Mouse (Mus musculus): ENCODE data around the gene Mansc1.
"Not testable (repeated sequence)": the region's sequence is repeated elsewhere in the genome, so short reads cannot be mapped to it uniquely, and the experiment has no call there.

Gene Mansc1

DNA sequence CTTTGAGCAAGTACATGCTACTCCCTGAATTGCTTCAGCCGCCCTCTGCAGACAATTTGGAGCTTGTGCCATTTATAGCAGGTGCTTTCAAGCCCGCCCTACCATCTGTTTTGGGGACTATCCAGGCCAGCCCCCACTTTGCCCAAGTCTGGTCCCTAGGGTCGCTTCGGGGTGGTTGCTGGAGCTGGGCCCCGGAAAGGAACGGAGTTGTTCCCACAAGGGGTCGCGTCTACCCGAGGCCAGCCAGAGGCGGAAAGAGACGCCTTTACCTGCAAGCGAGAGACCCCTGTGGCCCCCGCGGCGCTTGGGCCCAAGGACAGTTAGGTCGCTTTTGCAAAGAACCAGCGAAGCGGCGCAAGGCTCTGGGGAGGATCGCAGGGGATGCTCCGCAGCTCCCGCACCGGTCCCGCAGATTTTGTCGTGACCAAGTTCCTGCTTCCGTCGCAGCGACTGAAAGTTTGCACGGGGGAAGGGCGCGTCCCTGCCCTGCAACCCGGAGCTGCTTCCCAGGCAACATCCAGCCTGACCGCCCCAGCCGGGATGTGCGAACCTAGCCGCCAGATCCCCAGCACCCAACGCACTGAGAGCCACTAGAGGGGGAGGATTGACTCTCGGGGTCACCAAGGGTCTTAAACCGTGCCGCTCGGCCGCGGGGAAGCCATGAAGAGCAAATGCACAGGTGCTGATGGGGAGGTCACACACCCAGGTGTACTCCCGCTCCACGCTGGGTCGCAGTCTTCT, at the start of gene Mansc1:
Gene Mansc1 (minus strand): TSS at position 542 of the 741 bp plus-strand sequence.
- peak; percentile 71 to 84 for DNase-seq (ENCODE audit: inconsistent age in 2 of 2, low spot score in 1 of 2)

DNA sequence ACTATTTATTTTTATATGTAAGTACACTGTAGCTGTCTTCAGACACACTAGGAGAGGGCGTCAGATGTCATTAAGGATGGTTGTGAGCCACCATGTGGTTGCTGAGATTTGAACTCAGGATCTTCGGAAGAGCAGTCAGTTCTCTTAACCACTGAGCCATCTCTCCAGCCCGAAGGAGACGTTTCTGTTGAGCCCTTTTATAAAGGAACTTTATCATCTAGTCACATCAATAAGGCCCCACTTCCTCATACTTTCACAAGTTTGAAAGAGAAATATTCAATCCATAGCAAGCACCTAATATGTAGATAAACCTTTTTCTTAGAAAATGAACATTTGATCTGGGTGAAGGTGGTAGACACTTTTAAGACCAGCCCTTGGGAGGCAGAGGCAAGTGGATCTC, 47.0 kb upstream of the Mansc1 start:
- DNase-seq (ENCODE audit: inconsistent age in 2 of 2, low spot score in 1 of 2): not testable (repeated sequence)

DNA sequence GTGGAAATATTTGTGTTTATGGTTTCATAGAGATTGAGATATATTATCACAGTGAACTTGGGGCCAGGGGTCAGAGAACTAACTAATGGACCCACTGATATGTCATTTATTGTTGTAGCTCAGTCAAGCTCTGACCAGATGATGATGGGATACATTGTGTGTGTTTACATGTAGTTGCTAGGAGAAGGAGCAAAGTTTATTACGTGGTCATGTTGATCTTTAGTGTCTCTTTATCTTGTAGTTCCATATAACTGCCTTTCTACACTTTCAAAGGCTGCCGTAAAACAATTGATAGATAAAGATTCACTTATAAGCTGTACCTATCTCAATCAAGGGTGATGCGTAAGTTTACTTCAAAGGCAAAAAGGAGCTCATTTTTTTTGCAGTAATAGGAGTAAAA, 45.7 kb upstream of the Mansc1 start:
- no peak for DNase-seq (ENCODE audit: inconsistent age in 2 of 2, low spot score in 1 of 2)

DNA sequence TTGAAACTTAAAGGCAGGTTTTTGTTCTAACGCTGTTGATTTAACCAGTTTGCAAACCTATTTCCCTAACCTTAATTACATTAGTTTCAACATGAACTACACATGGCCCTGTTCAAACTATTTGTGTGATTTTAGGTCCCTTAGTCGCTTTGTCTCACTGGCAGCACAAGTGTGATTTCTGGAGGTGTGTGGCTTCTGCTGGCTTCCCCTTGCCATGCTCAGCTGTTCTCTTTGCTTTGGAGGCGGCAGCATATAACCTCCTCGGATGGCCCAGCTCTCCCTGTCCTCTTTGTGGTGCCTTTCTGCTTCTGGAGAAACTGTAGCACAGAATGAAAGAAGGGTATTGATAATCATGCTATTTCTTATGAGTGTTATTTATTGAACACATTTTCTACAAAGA, 45.2 kb upstream of the Mansc1 start:
- no peak for DNase-seq (ENCODE audit: inconsistent age in 2 of 2, low spot score in 1 of 2)

DNA sequence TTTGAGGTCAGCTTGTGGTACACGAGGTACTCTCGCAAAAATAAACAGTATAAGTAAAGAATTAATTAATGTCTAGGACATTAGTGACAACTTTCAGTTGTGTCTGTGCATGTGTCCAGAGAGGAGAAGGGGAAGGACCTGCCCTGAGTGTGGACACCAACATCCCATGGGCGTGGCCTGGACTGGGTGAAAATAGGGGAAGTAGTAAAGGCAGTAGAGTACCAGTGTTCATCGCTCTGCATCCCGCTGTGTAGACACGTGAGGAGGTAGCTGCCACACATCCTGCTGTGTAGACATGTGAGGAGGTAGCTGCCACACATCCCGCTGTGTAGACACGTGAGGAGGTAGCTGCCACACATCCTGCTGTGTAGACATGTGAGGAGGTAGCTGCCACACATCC, 41.4 kb upstream of the Mansc1 start:
- not testable (repeated sequence) for DNase-seq (ENCODE audit: inconsistent age in 2 of 2, low spot score in 1 of 2)

DNA sequence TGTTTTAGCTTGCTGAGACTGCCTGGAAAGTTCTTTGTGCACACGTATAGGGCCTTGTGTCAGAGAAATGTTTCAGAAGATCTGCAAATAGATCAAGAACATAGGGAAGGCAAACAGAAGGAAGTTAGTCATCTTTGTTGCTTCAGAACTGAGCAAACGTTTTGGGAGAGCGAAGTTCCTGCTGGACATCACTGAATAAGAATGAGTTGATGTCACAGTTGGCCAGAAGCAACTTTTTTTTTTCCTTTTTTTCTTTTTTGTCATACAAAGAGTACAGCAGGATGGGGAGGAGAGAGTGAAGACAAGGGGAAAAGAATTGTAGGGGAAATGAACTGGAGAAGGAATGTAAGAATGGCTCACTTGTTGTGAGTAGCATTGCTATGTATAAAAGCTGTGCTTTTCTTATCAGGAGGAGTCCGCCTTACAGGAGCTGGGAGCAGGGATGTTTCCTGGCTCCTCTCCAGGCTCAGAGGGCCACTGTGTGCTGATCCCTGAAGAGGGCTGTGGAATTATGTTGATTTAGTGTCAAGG, 38.7 kb upstream of the Mansc1 start:
- peak; percentile 61 to 80 for DNase-seq (ENCODE audit: inconsistent age in 2 of 2, low spot score in 1 of 2)

DNA sequence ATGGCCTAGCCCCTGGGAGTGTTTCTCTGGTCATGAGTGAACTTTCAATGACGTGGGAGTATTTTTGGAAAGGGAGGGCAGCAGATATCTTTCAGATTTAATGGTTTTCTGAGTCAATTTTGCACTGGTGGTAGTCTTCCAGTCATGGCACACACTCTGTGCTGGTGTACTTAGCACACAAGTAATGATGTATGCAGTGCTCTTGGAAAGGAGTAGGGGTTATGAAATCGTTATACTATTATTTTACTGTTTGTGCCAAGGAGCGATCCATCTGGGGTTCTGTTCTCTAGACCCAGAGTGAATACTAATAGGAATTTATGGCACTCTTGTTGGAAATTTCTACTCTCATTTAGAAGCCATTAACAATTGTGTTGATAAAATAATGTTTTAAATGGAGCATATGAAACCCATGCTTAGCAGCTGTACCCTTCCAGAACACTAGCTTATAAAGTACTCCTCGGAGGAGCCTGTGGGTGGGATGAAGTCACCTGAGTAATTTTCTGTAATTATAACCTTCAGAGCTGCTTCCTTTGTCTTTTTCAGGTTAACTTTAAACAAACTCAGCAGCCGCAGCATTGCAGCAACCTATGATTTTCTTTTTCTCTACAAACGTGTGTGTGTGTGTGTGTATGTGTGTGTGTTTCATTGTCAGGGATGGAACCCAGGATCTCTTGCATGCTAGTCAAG, 37.0 kb upstream of the Mansc1 start:
- no peak for DNase-seq (ENCODE audit: inconsistent age in 2 of 2, low spot score in 1 of 2)

DNA sequence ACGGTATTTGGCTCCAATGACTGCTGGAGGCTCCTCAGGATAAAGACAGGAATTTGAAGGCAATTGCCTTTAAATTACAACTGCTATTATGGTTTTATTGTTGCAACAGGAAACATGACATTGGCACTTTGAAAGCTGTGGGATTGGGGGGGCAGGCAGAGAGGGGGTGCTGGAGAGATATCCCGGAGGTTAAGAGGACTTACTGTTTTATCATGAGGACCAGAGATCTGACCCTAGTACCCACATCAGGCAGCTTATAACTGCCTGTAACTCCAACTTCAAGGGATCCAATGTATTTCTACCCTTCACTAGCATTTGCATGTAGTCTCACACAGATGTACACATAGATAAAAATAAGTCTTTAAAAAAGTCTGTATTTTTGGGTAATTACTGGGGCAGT, 36.2 kb upstream of the Mansc1 start:
- DNase-seq (ENCODE audit: inconsistent age in 2 of 2, low spot score in 1 of 2): no peak

DNA sequence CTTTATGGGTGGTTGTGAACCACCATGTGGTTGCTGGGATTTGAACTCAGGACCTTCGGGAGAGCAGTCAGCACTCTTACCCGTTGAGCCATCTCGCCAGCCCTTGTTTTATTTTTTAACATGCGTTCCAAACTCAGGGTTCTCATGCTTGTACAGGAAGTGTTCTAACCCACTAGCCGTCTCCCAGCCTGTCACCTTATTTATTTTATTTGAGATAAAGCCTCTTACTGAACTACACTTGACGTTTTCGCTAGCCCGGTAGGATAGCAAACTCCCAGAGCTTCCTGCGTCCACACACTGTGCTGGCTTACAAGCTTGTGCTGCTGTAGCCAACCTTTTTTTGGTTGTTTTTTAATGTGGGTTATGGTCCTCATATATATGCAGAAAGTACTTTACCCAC, 33.5 kb upstream of the Mansc1 start:
- DNase-seq (ENCODE audit: inconsistent age in 2 of 2, low spot score in 1 of 2): no peak

DNA sequence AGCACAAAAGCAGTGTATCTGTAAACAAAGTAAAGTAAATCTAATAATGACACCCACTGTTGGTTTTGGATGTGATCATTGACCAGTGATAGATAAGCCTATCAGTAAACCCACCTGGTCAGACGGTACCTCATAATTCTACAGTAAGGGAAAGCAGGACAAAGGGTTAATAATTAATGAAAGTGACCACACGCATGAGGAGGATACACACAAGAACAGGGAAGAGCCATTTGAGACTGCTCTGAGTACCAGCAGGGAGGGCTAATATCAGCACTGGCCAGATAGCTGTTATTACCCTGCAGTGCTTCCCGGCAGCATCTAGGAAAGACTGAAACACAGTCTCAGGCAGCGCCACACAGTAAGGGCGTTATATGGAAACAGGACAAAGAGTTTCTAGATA, 32.3 kb upstream of the Mansc1 start:
- no peak for DNase-seq (ENCODE audit: inconsistent age in 2 of 2, low spot score in 1 of 2)

DNA sequence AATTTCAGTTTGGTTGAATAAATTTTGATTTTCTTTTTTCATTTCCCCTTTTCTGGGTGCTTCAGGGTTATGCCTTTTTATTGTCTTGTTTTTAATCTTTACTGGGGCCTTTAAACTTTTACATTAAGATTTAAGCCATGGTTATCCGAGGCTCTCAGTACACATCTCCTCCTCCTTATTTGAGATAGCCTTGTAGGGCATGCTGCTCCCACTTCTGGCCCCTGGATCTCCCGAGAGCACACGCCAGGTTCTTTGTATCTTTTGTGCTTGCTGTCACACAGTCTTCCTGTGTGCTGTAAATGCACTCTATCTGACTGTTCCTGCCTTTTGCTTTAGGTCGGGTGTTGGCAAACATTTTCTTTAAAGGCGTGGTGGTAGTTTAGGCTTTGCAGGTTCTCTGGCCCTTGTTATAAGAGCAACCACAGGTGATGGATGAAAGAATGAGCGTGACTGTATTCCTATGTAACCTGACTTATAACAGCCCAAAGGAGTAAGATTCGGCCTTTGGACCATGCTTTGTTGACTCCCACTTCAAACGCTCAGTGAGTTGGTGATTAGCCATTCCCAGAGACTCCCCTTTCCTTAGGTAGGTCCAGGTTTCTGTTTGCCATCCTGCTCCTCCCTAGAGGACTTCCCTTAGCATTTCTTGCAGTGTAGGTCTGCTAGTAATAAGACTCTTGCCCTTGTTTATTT, 28.6 kb upstream of the Mansc1 start:
- no peak for DNase-seq (ENCODE audit: inconsistent age in 2 of 2, low spot score in 1 of 2)

DNA sequence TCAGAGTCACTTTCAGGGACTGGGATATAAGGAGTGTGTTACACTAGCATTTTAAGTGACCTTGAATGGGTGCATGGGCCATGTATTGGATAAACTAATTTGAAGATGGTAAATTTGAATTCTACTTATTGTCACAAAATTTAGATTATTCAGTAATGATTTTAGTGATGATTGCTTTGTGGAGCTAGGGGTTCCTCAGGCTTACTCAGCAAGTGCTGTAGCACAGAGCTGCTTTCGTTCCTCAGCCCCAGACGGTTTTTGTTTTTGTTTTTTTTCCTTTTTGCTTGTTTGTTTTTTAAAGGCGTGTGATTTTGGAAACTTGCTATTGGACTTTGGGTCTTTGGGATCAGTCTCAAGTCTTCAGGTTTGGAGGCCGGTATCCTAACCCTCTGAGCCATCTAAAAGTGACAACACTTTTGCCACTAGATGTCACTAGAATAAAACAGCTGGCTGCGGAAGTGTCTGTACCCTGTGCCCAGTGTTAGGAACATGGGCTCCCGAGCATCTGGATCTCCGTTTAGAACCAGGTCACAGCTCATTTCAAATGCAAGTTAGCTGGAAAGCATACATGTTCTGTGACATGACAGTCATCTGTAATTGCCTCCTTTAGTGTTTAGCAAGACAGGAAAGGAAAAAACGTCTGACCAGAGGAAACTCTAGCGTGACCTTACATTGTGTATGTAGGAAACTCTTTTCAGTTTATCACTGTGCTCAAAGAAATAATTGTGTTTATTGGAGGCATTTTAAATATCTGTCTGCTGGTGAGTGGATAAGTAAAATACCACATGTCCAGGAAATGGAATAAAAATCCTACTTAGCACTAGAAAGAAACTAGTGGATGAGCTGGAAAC, 27.0 kb upstream of the Mansc1 start:
- peak; percentile 62 to 87 for DNase-seq (ENCODE audit: inconsistent age in 2 of 2, low spot score in 1 of 2)

DNA sequence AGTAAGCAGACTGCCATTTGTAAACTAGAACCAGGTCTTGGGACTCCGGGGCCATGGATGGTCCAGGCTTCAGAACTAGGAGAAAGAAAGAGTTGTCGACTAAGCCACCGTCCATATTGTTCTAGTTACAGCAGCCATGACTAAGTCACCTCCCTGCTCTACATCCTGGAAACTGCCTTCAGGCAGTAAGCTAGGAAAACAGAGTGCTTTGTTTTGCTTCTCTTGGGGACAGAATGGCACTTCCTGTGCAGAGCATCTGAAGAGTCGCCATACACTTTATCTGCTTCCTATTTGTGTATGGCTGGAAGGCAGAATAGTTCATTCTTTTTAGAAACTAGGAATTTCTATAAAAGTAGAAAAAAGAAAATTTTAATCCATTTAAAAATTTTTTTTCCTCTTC, 24.2 kb upstream of the Mansc1 start:
- DNase-seq (ENCODE audit: inconsistent age in 2 of 2, low spot score in 1 of 2): no peak

DNA sequence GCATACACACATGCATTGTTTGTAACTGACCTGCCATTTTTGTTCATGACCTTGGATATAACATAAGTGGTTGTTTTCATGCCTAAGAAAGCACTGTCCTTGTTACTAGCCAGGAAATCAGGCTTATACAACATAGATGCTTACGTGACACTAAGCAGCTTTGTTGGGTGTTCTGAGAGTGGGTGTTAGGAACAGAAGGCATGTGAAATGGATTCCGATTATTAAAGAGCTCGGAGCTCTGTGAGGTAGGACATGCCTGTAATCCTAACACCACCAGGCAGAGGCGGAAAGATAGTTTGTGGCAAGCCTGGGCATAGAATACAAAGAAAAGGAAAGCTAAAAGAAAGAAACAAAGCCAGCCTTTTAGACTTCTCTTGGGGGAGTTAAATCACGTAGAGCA, 16.1 kb upstream of the Mansc1 start:
- DNase-seq (ENCODE audit: inconsistent age in 2 of 2, low spot score in 1 of 2): no peak

DNA sequence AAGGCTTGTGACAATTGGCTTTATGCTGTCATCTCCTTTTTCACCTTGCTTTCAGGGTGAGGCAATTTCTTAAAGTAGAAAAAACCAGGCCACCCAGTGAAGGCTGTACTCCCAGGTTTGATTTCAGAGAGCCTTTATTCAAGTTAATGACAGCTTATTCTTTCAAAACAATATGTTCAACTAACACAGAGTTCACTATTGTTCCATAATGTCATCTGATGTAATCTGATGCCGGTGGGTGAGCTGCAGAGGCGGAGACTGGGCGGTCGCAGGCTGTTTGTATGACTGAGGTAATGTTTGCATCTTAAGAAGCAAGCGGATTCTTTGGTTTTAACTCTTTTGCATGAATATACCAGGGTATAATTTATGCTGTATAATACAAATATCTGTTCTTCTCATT, 15.3 kb upstream of the Mansc1 start:
- no peak for DNase-seq (ENCODE audit: inconsistent age in 2 of 2, low spot score in 1 of 2)

DNA sequence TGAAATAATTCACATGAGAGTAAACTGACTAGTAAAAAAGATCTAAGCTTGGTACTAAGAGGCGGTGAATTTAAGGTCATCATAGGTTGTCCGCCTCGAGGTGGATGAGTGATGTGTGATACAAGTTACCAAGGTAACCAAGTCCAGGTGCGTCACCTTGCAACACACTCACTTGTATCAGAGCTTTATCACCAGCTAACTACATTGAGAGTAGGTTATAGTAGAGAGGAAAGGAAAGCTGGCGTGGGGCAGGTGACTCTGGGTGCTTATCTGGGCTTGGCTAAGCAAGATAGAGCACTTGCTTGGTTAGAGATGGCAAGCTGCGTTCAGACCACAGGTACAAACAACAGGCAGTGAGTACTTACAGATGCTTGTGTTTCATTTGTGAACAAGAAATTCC, 14.5 kb upstream of the Mansc1 start:
- no peak for DNase-seq (ENCODE audit: inconsistent age in 2 of 2, low spot score in 1 of 2)

DNA sequence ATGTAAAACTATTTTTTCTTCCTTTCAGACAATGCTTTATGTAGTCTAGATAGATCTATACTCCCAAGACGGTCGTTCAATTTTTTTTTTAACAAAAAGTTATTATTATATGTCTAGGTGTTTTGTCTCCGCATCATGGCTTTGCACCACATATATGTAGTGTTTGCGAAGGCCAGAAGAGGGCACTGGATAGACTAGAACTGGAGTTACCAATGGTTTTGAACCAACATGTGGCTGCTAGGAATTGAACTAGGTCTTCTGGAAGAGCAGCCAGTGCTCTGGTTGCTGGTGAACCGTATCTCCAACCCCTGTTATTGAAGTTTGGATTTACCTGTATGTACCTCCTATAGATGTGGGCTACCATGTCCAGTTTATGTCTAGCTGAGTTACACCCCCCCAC, 11.0 kb upstream of the Mansc1 start:
- DNase-seq (ENCODE audit: inconsistent age in 2 of 2, low spot score in 1 of 2): no peak

DNA sequence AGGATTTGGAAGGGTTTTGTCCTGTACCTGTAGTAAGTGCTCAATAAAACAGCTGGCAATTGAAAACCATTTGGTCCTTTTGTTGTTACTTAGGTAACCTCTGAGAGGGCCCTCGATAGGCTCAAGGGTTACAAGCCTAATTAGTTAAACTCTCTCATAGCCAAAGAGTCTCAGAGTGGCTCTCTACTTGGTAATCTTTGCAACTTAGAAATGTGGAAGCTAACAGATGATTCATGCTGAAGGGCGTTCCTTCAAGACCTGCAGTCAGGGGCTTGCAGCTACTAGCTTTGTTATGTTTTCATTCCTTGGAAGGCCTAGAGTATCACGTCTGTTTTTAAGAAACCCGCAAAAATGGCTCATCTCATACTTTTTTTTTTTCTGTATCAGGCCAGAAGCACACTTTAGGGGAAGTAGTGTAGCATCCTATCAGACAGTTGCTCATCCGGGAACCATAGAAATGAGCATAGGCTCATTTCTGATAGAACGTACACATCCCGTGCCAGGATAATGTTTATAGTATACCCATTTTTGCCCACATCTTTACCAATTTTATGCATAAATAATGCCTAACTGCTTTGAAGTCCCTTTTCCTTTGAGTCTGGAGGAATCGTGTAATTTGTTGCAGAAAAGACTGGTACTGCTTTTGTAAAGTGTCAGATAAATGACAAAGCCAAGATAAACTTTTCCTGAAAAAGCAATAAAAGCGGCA, 9.6 kb upstream of the Mansc1 start:
- peak in 1 of 2 experiments; percentile 56 for DNase-seq (ENCODE audit: inconsistent age in 2 of 2, low spot score in 1 of 2)

DNA sequence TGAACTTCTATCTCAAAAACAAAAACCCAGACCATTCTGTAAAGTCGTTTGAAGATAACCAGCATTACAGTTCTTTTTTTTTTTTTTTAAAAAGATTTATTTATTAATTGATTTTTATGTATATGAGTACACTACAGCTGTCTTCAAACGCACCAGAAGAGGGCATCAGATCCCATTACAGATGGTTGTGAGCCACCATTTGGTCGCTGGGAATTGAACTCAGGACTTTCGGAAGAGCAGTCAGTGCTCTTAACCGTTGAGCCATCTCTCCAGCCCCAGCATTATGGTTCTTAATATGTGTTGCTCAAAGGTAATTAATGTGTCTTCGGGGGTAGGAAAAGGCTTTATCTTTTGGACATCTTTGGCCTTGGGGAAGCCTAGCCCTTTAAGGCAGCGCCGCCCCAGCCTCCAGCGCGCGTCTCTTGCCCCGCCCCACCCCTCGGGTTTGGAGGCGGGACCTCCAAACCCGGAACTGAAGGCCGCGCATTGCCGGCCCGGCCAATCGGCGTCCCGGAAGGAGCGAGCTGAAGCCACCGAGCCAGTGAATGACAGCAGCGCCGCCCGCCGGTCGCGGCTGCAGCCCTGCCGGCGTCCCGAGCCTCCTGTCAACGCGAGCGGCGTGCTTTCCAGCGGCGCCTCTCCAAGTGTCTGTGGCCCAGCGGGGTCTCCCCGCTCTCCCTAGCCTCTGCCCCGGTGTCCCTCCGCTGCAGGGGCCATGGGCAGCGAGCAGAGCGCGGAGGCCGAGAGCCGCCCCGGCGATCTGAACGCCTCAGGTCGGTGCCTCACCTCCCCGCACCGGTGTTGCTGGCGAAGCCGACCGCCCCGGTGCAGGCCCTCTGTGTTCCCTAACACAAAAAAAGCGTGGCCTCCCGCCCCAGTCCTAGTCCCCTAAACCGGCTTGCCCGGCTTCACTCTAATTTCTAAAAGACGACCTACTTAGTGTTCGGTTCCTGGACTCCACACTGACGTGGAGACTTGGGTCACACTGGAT, 8.5 kb upstream of the Mansc1 start:
- DNase-seq (ENCODE audit: inconsistent age in 2 of 2, low spot score in 1 of 2): peak; percentile 95 to 97

Measured in adrenal gland, adult (tissue).